Mouse (Mus musculus) intestine, embryonic 14.5 days (tissue): ENCODE results near the gene Hpse. TPM values are rescaled to one million over a fixed set of nuclear protein-coding genes. Genes with fewer than 3 reads are reported as not detected.

ENCODE experiments used
- ATAC-seq: fragments of 200-750 bp; cut with Nextera tagmentation; replicated peaks from 2 replicates; pipeline ENCODE4 v1.8.0; 2017; ENCODE audit warnings: low read depth, moderate number of reproducible peaks, moderate TSS enrichment, moderate library complexity; ENCODE audit not compliant: low FRiP score, low TSS enrichment
- DNase-seq: peaks from one replicate; pipeline ENCODE4 v3.0.0-alpha.2; 2018; ENCODE audit warnings: low spot score
- H3K27ac ChIP-seq: fragments of 300-500 bp; sonication (generic); 2 replicates; pipeline ENCODE4 v1.5.1; 2014; ENCODE audit warnings: low read depth, mild to moderate bottlenecking, control low read depth
- H3K27me3 ChIP-seq: fragments of 300-500 bp; sonication (generic); replicated peaks from 2 replicates; pipeline ENCODE4 v1.6.1; 2014; ENCODE audit warnings: low read length, control low read depth; ENCODE audit not compliant: control insufficient read depth, insufficient read depth
- H3K36me3 ChIP-seq: fragments of 300-500 bp; sonication (generic); 2 replicates; pipeline ENCODE4 v1.6.1; 2014; ENCODE audit warnings: low read length, control low read depth; ENCODE audit not compliant: control insufficient read depth, insufficient read depth
- H3K4me1 ChIP-seq: fragments of 300-500 bp; sonication (generic); replicated peaks from 2 replicates; pipeline ENCODE4 v1.6.1; 2014; ENCODE audit warnings: low read length, control low read depth, mixed read lengths; ENCODE audit not compliant: control insufficient read depth, insufficient read depth
- H3K4me2 ChIP-seq: fragments of 300-500 bp; sonication (generic); 2 replicates; pipeline ENCODE4 v1.6.1; 2014; ENCODE audit warnings: low read length
- H3K4me3 ChIP-seq: fragments of 300-500 bp; sonication (generic); 2 replicates; pipeline ENCODE4 v1.5.1; 2014; ENCODE audit warnings: low read depth, low read length, control low read depth, mixed read lengths
- H3K9ac ChIP-seq: fragments of 300-500 bp; sonication (generic); 2 replicates; pipeline ENCODE4 v1.6.1; 2014; ENCODE audit warnings: mild to moderate bottlenecking, low read length
- H3K9me3 ChIP-seq: fragments of 300-500 bp; sonication (generic); 2 replicates; pipeline ENCODE4 v1.6.1; 2016; ENCODE audit warnings: low read length, control low read depth; ENCODE audit not compliant: control insufficient read depth
- WGBS: fragments of 180-500 bp; shearing (Covaris S2); extraction: QIAGEN DNeasy Blood & Tissue Kit; methylation state at CpG from one replicate; pipeline ENCODE4 v1.1.7; 2014; 5-methylcytosine and 5-hydroxymethylcytosine counted together
- polyA plus RNA-seq: library from polyadenylated mRNA; unstranded; fragments of >200 nt; fragmentation: Nextera tagmentation; extraction: Ambion mirVana; gene quantifications from 2 replicates; pipeline ENCODE4 v1.2.1, GENCODE M21; 2014

Hpse gene
- 2.9 and 3.7 TPM in 2 replicates for polyA plus RNA-seq

GRCm38 (mm10) chr5:100719235-100720088 is at the start of gene Hpse:
Gene Hpse, minus strand, starts transcription at chr5:100719716.
- WGBS: under 1% methylated on average over 55 of the region's 56 CpGs
- DNase-seq: peak; percentile 72
- no peaks in the 10 kb centered on the region for H3K9me3 ChIP-seq

GRCm38 (mm10) chr5:100766026-100766425 is 46.5 kb upstream of the Hpse start:
- no peak for ATAC-seq
- Histone ChIP-seq H3K27ac (no peak overlapping the region), H3K4me1 (no peaks in the 10 kb centered on the region), H3K4me2 (no peak overlapping the region), H3K27me3 (no peaks in the 10 kb centered on the region), H3K4me3 (no peak overlapping the region), H3K9ac (no peak overlapping the region), H3K36me3 (peaks cover 74% of the 10 kb centered on the region), H3K9me3 (no peaks in the 10 kb centered on the region)
- DNase-seq: no peak
- 90% methylated on average over 7 of the region's 7 CpGs for WGBS

More at GRCm38 (mm10) chr5:100719235-100720088, at the start of gene Hpse:
- Histone ChIP-seq H3K27me3 (peaks cover 8% of the 10 kb centered on the region), H3K4me1 (peaks cover 2% of the 10 kb centered on the region; the same call in 1 of the 2 replicates), H3K9ac (peak within 1 kb of the TSS; percentile 44), H3K4me2 (peak within 1 kb of the TSS; percentile 99), H3K4me3 (peak within 1 kb of the TSS; percentile 48), H3K36me3 (no peaks in the 10 kb centered on the region), H3K27ac (no peak within 1 kb of the TSS)
- ATAC-seq: peak; percentile 81

GRCm38 (mm10) chr5:100761736-100762135 is 42.2 kb upstream of the Hpse start:
- peaks cover 33% of the 10 kb centered on the region for H3K36me3 ChIP-seq
- ATAC-seq (no peak), DNase-seq (no peak)
- H3K4me2 ChIP-seq: no peak overlapping the region
- no peak overlapping the region for H3K9ac ChIP-seq
- no peaks in the 10 kb centered on the region for H3K4me1 ChIP-seq
- no peaks in the 10 kb centered on the region for H3K27me3 ChIP-seq
- H3K4me3 ChIP-seq: no peak overlapping the region
- whole genome bisulfite sequencing: 89% methylated on average over 7 of the region's 7 CpGs
- H3K27ac ChIP-seq: no peak overlapping the region
- 0 out of 2 replicates have a peak, but pooled peaks cover 2% of the 10 kb centered on the region for H3K9me3 ChIP-seq

GRCm38 (mm10) chr5:100760049-100760663 is 40.6 kb upstream of the Hpse start:
- peaks cover 29% of the 10 kb centered on the region for H3K36me3 ChIP-seq
- no peak overlapping the region for H3K27ac ChIP-seq
- no peak overlapping the region for H3K4me2 ChIP-seq
- no peaks in the 10 kb centered on the region for H3K4me1 ChIP-seq
- WGBS: 81% methylated on average over 10 of the region's 10 CpGs
- no peaks in the 10 kb centered on the region for H3K27me3 ChIP-seq
- no peak for ATAC-seq
- no peak overlapping the region for H3K4me3 ChIP-seq
- DNase-seq: no peak
- H3K9ac ChIP-seq: no peak overlapping the region
- 0 out of 2 replicates have a peak, but pooled peaks cover 2% of the 10 kb centered on the region for H3K9me3 ChIP-seq

GRCm38 (mm10) chr5:100758121-100758520 is 38.6 kb upstream of the Hpse start:
- peaks cover 9% of the 10 kb centered on the region for H3K36me3 ChIP-seq
- no peak overlapping the region for H3K27ac ChIP-seq
- no peak for ATAC-seq
- WGBS: 86% methylated on average over 5 of the region's 5 CpGs
- no peak overlapping the region for H3K9ac ChIP-seq
- H3K27me3 ChIP-seq: no peaks in the 10 kb centered on the region
- H3K4me3 ChIP-seq: no peak overlapping the region
- H3K4me1 ChIP-seq: no peaks in the 10 kb centered on the region
- H3K4me2 ChIP-seq: no peak overlapping the region
- DNase-seq: no peak
- 0 out of 2 replicates have a peak, but pooled peaks cover 2% of the 10 kb centered on the region for H3K9me3 ChIP-seq

- 68% methylated on average over 7 of the region's 7 CpGs for WGBS
Observed at GRCm38 (mm10) chr5:100753407-100753806, 33.9 kb upstream of the Hpse start.

GRCm38 (mm10) chr5:100751655-100752054 is 32.1 kb upstream of the Hpse start:
- DNase-seq: no peak
- no peak for ATAC-seq
- H3K9ac ChIP-seq: no peak overlapping the region
- H3K4me1 ChIP-seq: no peaks in the 10 kb centered on the region
- H3K4me3 ChIP-seq: no peak overlapping the region
- 58% methylated on average over 4 of the region's 4 CpGs for WGBS
- H3K36me3 ChIP-seq: no peaks in the 10 kb centered on the region
- no peak overlapping the region for H3K27ac ChIP-seq
- no peaks in the 10 kb centered on the region for H3K9me3 ChIP-seq
- no peaks in the 10 kb centered on the region for H3K27me3 ChIP-seq
- no peak overlapping the region for H3K4me2 ChIP-seq

More at GRCm38 (mm10) chr5:100753407-100753806, 33.9 kb upstream of the Hpse start:
- Histone ChIP-seq H3K36me3 (no peaks in the 10 kb centered on the region), H3K4me3 (no peak overlapping the region), H3K27ac (no peak overlapping the region), H3K9me3 (no peaks in the 10 kb centered on the region), H3K4me1 (no peaks in the 10 kb centered on the region), H3K9ac (no peak overlapping the region), H3K4me2 (no peak overlapping the region), H3K27me3 (no peaks in the 10 kb centered on the region)
- DNase-seq: no peak
- no peak for ATAC-seq

GRCm38 (mm10) chr5:100750617-100751255 is 31.2 kb upstream of the Hpse start:
- Histone ChIP-seq H3K9ac (no peak overlapping the region), H3K4me2 (no peak overlapping the region), H3K27me3 (no peaks in the 10 kb centered on the region), H3K4me1 (no peaks in the 10 kb centered on the region), H3K36me3 (no peaks in the 10 kb centered on the region), H3K4me3 (no peak overlapping the region), H3K9me3 (no peaks in the 10 kb centered on the region), H3K27ac (no peak overlapping the region)
- DNase-seq: no peak
- 75% methylated on average over 10 of the region's 10 CpGs for WGBS
- ATAC-seq: no peak
